Mouse (Mus musculus) ES-E14 (cell line): ENCODE measurements around the gene Cemip2. TPM values are rescaled to one million over a fixed set of nuclear protein-coding genes. Genes with fewer than 3 reads are reported as not detected.

Experiments used
- DNase-seq: peaks from one replicate; pipeline ENCODE4 v3.0.0-alpha.2; 2013; ENCODE audit warnings: low read depth, low spot score
- H3K27ac ChIP-seq: 2 replicates; pipeline ENCODE4 v1.5.1; 2012; ENCODE audit warnings: low read depth, mild to moderate bottlenecking, low read length, moderate library complexity, mixed read lengths; ENCODE audit not compliant: poor library complexity, insufficient read depth, severe bottlenecking
- H3K36me3 ChIP-seq: 2 replicates; pipeline ENCODE4 v1.6.1; 2012; ENCODE audit warnings: mild to moderate bottlenecking, low read length, moderate library complexity, mixed read lengths; ENCODE audit not compliant: control insufficient read depth, poor library complexity, insufficient read depth, severe bottlenecking
- H3K4me1 ChIP-seq, 2 experiments: fragments of 150-350 bp in 1 of 2; sonication (generic) in 1 of 2; 2 replicates each; pipeline ENCODE4 v1.6.1; 2012; ENCODE audit warnings: low read length in 2 of 2, mild to moderate bottlenecking in 1 of 2, mixed read lengths in 1 of 2; ENCODE audit not compliant: control insufficient read depth in 2 of 2, insufficient read depth in 2 of 2, poor library complexity in 1 of 2
- H3K4me3 ChIP-seq, 2 experiments: fragments of 150-350 bp in 1 of 2; sonication (generic) in 1 of 2; 2 replicates each; pipeline ENCODE4 v1.5.1; 2012; ENCODE audit warnings: low read length in 2 of 2, low read depth in 1 of 2, mild to moderate bottlenecking in 1 of 2, mixed read lengths in 1 of 2; ENCODE audit not compliant: insufficient read depth in 1 of 2, poor library complexity in 1 of 2, severe bottlenecking in 1 of 2
- H3K9ac ChIP-seq: 2 replicates; pipeline ENCODE4 v1.6.1; 2012; ENCODE audit warnings: low read depth, mild to moderate bottlenecking, low read length, mixed read lengths; ENCODE audit not compliant: poor library complexity, insufficient read depth, severe bottlenecking
- H3K9me3 ChIP-seq: fragments of 150-350 bp; sonication (generic); 2 replicates; pipeline ENCODE4 v1.6.1; 2012; ENCODE audit warnings: low read depth, mild to moderate bottlenecking, low read length; ENCODE audit not compliant: control insufficient read depth, insufficient read depth
- CHD2 ChIP-seq: IDR thresholded peaks from 2 replicates; pipeline ENCODE4 v1.6.1; 2014; ENCODE audit warnings: mild to moderate bottlenecking, low read depth, low read length, inconsistent platforms
- HCFC1 ChIP-seq: IDR thresholded peaks from 2 replicates; pipeline ENCODE4 v1.6.1; 2012; ENCODE audit warnings: low read length, inconsistent platforms, borderline replicate concordance; ENCODE audit not compliant: insufficient read depth
- MAFK ChIP-seq: IDR thresholded peaks from 2 replicates; pipeline ENCODE4 v1.6.1; 2014; ENCODE audit warnings: mild to moderate bottlenecking, low read depth, low read length, inconsistent platforms; ENCODE audit not compliant: insufficient read depth
- ZC3H11A ChIP-seq: IDR thresholded peaks from 2 replicates; pipeline ENCODE4 v1.6.1; 2012; ENCODE audit warnings: low read depth, mild to moderate bottlenecking, inconsistent platforms, low read length, borderline replicate concordance
- ZNF384 ChIP-seq: IDR thresholded peaks from 2 replicates; pipeline ENCODE4 v1.6.1; 2012; ENCODE audit warnings: low read depth, low read length, inconsistent platforms
- in situ Hi-C, 2 experiments: fragments of 600-800 bp; cut with MboI; formaldehyde crosslinking; loops; one replicate each; pipeline ENCODE4 v1.15.1; 2025; ENCODE audit warnings: low sequenced_read_pairs in 2 of 2, inconsistent platforms in 1 of 2; ENCODE audit not compliant: unreplicated experiment in 2 of 2
- total RNA-seq: library from RNA; depleted of rRNA; stranded (reverse); fragments of 300-350 nt; gene quantifications from 2 replicates; pipeline ENCODE4 v1.2.3, GENCODE M21; 2012

The Cemip2 gene
- total RNA-seq, 1 experiment = 75.3 TPM

GRCm38 (mm10) chr19:21834952-21835351 is 56.8 kb downstream of the Cemip2 start:
- DNase-seq = no peak
- no peaks in the 10 kb centered on the region for H3K9me3 ChIP-seq
- peaks cover 51% of the 10 kb centered on the region for H3K36me3 ChIP-seq
- H3K4me1 ChIP-seq = no peaks in the 10 kb centered on the region
- no peak overlapping the region for H3K4me3 ChIP-seq
- H3K27ac ChIP-seq = no peak overlapping the region
- in situ Hi-C loops = no loop called here
- no peak overlapping the region for H3K9ac ChIP-seq
- TF ChIP-seq HCFC1 (no peak), ZC3H11A (no peak), ZNF384 (no peak), CHD2 (no peak), MAFK (no peak)

- no peak for DNase-seq
- TF ChIP-seq HCFC1 (no peak), MAFK (no peak), ZC3H11A (no peak), ZNF384 (no peak), CHD2 (no peak)
- H3K9me3 ChIP-seq = no peaks in the 10 kb centered on the region
- no peak overlapping the region for H3K9ac ChIP-seq
- H3K36me3 ChIP-seq = peaks cover 36% of the 10 kb centered on the region
- no peak overlapping the region for H3K27ac ChIP-seq
- H3K4me3 ChIP-seq = no peak overlapping the region
- in situ Hi-C loops = loop anchor here in 1 of 2 experiments (25.0 kb wide), 1 partner anchor 462 kb away; no protein-coding TSS in a partner anchor
- H3K4me1 ChIP-seq = no peaks in the 10 kb centered on the region
These were observed 72.6 kb downstream of the Cemip2 start for GRCm38 (mm10) chr19:21850721-21851120.

- H3K4me3 ChIP-seq = no peak overlapping the region
- H3K36me3 ChIP-seq = peaks cover 36% of the 10 kb centered on the region
- H3K4me1 ChIP-seq = no peaks in the 10 kb centered on the region
- no peak overlapping the region for H3K27ac ChIP-seq
- H3K9me3 ChIP-seq = no peaks in the 10 kb centered on the region
- no peak for TF ChIP-seq HCFC1
- no peak for TF ChIP-seq MAFK
- TF ChIP-seq ZNF384 = no peak
- no peak for TF ChIP-seq CHD2
- TF ChIP-seq ZC3H11A = no peak
- in situ Hi-C loops = loop anchor here in 1 of 2 experiments (25.0 kb wide), 1 partner anchor 458 kb away; no protein-coding TSS in a partner anchor
- no peak for DNase-seq
- H3K9ac ChIP-seq = no peak overlapping the region
These were observed 76.5 kb downstream of the Cemip2 start for GRCm38 (mm10) chr19:21854526-21855228.

- no peak overlapping the region for H3K27ac ChIP-seq
- peaks cover 34% of the 10 kb centered on the region for H3K36me3 ChIP-seq
- TF ChIP-seq CHD2 (no peak), ZNF384 (no peak), MAFK (no peak), ZC3H11A (no peak)
- no peak for DNase-seq
- no peak overlapping the region for H3K9ac ChIP-seq
- H3K9me3 ChIP-seq = no peaks in the 10 kb centered on the region
- no peaks in the 10 kb centered on the region for H3K4me1 ChIP-seq
- no peak overlapping the region for H3K4me3 ChIP-seq
- in situ Hi-C loops = loop anchor here in 1 of 2 experiments (25.0 kb wide), 1 partner anchor 457 kb away; no protein-coding TSS in a partner anchor
These were observed 77.4 kb downstream of the Cemip2 start for GRCm38 (mm10) chr19:21855421-21856128.
